Mouse (Mus musculus) myocyte (in vitro differentiated cells): Measurements from ENCODE around the gene Tmem242. TPM values are rescaled to one million over a fixed set of nuclear protein-coding genes. Genes with fewer than 3 reads are reported as not detected.

Experiments
- H3K27me3 ChIP-seq: one replicate; pipeline ENCODE4 v1.6.1; 2011; ENCODE audit not compliant: control insufficient read depth, insufficient read depth, insufficient read length
- H3K36me3 ChIP-seq: one replicate; pipeline ENCODE4 v1.6.1; 2011; ENCODE audit not compliant: control insufficient read depth, insufficient read depth
- H3K4me2 ChIP-seq: one replicate; pipeline ENCODE4 v1.6.1; 2011; ENCODE audit warnings: low read depth, control low read depth
- H3K4me3 ChIP-seq: one replicate; pipeline ENCODE4 v1.5.1; 2011; ENCODE audit warnings: mild to moderate bottlenecking, control low read depth, moderate library complexity
- H3K79me2 ChIP-seq: one replicate; pipeline ENCODE4 v1.6.1; 2011; ENCODE audit not compliant: control insufficient read depth, insufficient read depth
- H3ac ChIP-seq: one replicate; pipeline ENCODE4 v1.6.1; 2011; ENCODE audit not compliant: control insufficient read depth, insufficient read length
- CEBPB ChIP-seq: IDR thresholded peaks from 2 replicates; pipeline ENCODE4 v1.6.1; 2011; ENCODE audit warnings: mild to moderate bottlenecking, moderate library complexity; ENCODE audit not compliant: poor library complexity, insufficient read depth, severe bottlenecking
- E2F4 ChIP-seq: IDR thresholded peaks from one replicate; pipeline ENCODE4 v1.6.1; 2011; ENCODE audit warnings: mild to moderate bottlenecking, control low read depth, moderate library complexity; ENCODE audit not compliant: insufficient read depth
- MAX ChIP-seq: IDR thresholded peaks from one replicate; pipeline ENCODE4 v1.6.1; 2011; ENCODE audit warnings: low read depth, mild to moderate bottlenecking, control low read depth
- MYOD1 ChIP-seq, 3 experiments: IDR thresholded peaks; one replicate each; pipeline ENCODE4 v1.6.1; 2011; ENCODE audit warnings: control low read depth in 2 of 3, low read depth in 2 of 3, mild to moderate bottlenecking in 2 of 3, moderate library complexity in 1 of 3; ENCODE audit not compliant: insufficient read length in 2 of 3, control insufficient read depth in 1 of 3
- MYOG ChIP-seq, 3 experiments: IDR thresholded peaks; one replicate each; pipeline ENCODE4 v1.6.1; 2011; ENCODE audit warnings: control low read depth in 2 of 3, low read depth in 2 of 3, mild to moderate bottlenecking in 2 of 3; ENCODE audit not compliant: insufficient read length in 2 of 3, control insufficient read depth in 1 of 3, insufficient read depth in 1 of 3
- POLR2A ChIP-seq: IDR thresholded peaks from one replicate; pipeline ENCODE4 v1.6.1; 2011; ENCODE audit warnings: low read depth, mild to moderate bottlenecking, control low read depth, moderate library complexity; ENCODE audit not compliant: insufficient read length
- POLR2AphosphoS2 ChIP-seq: IDR thresholded peaks from one replicate; pipeline ENCODE4 v1.6.1; 2011; ENCODE audit warnings: low read depth, control low read depth; ENCODE audit not compliant: insufficient read length
- REST ChIP-seq: IDR thresholded peaks from one replicate; pipeline ENCODE4 v1.6.1; 2011; ENCODE audit warnings: mild to moderate bottlenecking, control low read depth, moderate library complexity; ENCODE audit not compliant: insufficient read depth, insufficient read length
- SRF ChIP-seq: IDR thresholded peaks from one replicate; pipeline ENCODE4 v1.6.1; 2011; ENCODE audit warnings: low read depth; ENCODE audit not compliant: control insufficient read depth, insufficient read length
- TCF12 ChIP-seq: IDR thresholded peaks from one replicate; pipeline ENCODE4 v1.6.1; 2011; ENCODE audit warnings: mild to moderate bottlenecking, control low read depth; ENCODE audit not compliant: poor library complexity, insufficient read depth, severe bottlenecking
- TCF3 ChIP-seq: IDR thresholded peaks from one replicate; pipeline ENCODE4 v1.6.1; 2011; ENCODE audit warnings: low read depth, control low read depth; ENCODE audit not compliant: insufficient read length
- USF1 ChIP-seq: IDR thresholded peaks from one replicate; pipeline ENCODE4 v1.6.1; 2011; ENCODE audit warnings: low read depth, mild to moderate bottlenecking, control low read depth, moderate library complexity
- polyA plus RNA-seq: library from polyadenylated mRNA; unstranded; fragments of >200 nt; fragmentation: generic; extraction: Trizol; gene quantifications from one replicate; pipeline ENCODE4 v1.2.1, GENCODE M21; 2012; ENCODE audit warnings: missing spikeins

The Tmem242 gene
- polyA plus RNA-seq, 1 experiment: 80.9 TPM

DNA sequence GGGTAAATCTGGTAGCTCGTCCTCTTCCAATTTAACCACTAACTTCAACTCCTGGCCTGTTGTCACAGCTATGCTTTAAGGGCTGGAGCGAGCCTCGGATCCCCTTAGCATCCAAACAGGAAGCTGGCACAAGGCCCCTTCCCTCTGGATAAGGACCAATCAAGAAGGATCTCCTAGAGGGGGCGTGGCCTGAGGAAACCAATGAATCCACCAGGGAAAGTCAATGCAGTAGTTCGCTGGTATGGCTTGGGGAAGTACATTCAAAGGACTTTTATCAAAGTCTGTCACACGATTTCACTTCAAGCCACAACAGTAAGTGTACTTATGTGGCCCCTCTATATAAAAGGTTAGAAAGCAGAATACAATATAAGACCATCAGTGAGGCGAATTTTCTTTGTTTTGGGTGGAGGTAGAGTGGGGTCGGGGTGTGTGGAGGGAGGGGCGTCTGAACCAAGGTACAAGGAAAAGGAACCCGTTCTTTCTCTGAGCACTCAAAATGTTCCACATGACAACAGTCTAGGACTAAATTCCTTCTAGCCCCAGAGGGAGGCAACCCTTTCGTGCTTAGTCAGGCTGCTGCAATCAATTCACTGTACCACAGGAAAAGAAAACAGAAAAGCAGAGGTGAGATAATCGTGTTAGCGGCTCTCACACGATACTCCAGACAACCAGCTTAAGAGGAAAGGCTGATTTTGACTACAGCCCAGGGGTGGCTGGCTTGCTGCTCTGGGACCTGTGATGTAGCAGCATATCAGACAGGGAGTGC lies 36.1 kb upstream of the Tmem242 start:
- Histone ChIP-seq H3K4me2 (no peak overlapping the region), H3K79me2 (no peaks in the 10 kb centered on the region), H3K4me3 (no peak overlapping the region), H3K36me3 (no peaks in the 10 kb centered on the region), H3ac (no peak overlapping the region), H3K27me3 (peaks cover 38% of the 10 kb centered on the region)
- TF ChIP-seq MYOD1 (IDR thresholded peaks at IDR 0.05; ENCODE audit: control insufficient read depth in 1 of 3, insufficient read length in 2 of 3, low read depth in 2 of 3): no peak
- TF ChIP-seq MYOG (IDR thresholded peaks at IDR 0.05; ENCODE audit: control insufficient read depth in 1 of 3, insufficient read depth in 1 of 3, insufficient read length in 2 of 3, low read depth in 2 of 3): no peak
- TF ChIP-seq TCF12: no peak
- no peak for TF ChIP-seq POLR2A
- no peak for TF ChIP-seq E2F4
- TF ChIP-seq REST: no peak

DNA sequence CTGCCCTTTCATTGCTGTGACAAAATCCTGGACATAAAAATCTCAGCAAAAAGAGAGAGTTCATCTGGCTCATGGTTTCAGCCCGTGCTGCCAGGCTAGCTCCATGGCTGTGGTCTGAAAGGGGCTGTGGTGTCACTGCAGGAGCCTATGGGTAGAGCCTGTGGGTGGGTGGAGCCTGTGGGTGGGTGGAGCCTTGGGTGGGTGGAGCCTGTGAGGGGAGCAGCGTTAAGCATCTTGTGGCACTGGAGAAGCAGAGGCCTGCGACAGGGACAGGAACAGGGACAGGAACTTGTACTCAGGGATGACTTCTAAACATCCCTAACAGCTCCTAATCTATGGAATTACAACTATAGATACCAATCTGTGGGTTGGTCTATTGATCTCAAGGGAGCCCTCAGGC lies 32.2 kb upstream of the Tmem242 start:
- H3K36me3 ChIP-seq: no peaks in the 10 kb centered on the region
- H3K4me2 ChIP-seq: no peak overlapping the region
- no peak for TF ChIP-seq SRF
- no peak for TF ChIP-seq E2F4
- TF ChIP-seq POLR2A: no peak
- no peak for TF ChIP-seq USF1
- TF ChIP-seq MYOG (IDR thresholded peaks at IDR 0.05; ENCODE audit: control insufficient read depth in 1 of 3, insufficient read depth in 1 of 3, insufficient read length in 2 of 3, low read depth in 2 of 3): no peak
- no peak for TF ChIP-seq POLR2AphosphoS2
- no peak for TF ChIP-seq TCF12
- TF ChIP-seq TCF3: no peak
- TF ChIP-seq CEBPB: no peak
- TF ChIP-seq MAX: no peak
- TF ChIP-seq MYOD1 (IDR thresholded peaks at IDR 0.05; ENCODE audit: control insufficient read depth in 1 of 3, insufficient read length in 2 of 3, low read depth in 2 of 3): no peak
- TF ChIP-seq REST: no peak
- H3K27me3 ChIP-seq: peaks cover 46% of the 10 kb centered on the region
- H3ac ChIP-seq: no peak overlapping the region
- no peak overlapping the region for H3K4me3 ChIP-seq
- H3K79me2 ChIP-seq: no peaks in the 10 kb centered on the region

DNA sequence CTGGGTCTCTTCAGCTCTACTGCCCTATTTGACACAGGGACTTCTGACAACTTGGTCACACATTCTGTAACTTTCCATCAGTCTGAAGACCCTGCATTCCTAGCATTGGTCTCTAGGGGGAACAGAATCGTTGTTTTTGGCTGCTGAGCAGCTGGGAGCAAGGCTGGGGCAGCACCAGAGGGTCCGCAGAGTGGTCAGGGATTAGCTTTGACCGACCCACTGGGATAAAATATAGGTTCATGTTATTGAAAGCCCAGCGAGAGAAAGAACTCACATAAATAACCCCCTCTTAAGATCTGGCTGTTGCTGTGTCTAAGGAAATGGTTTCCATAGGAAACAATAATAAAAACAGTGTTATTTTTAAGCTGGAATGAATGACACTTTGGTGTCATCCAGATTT lies 27.1 kb upstream of the Tmem242 start:
- TF ChIP-seq MAX (no peak), USF1 (no peak), CEBPB (no peak), TCF12 (no peak)
- Histone ChIP-seq H3K36me3 (no peaks in the 10 kb centered on the region), H3K4me2 (no peak overlapping the region), H3ac (no peak overlapping the region), H3K79me2 (no peaks in the 10 kb centered on the region), H3K27me3 (peaks cover 32% of the 10 kb centered on the region), H3K4me3 (no peak overlapping the region)

DNA sequence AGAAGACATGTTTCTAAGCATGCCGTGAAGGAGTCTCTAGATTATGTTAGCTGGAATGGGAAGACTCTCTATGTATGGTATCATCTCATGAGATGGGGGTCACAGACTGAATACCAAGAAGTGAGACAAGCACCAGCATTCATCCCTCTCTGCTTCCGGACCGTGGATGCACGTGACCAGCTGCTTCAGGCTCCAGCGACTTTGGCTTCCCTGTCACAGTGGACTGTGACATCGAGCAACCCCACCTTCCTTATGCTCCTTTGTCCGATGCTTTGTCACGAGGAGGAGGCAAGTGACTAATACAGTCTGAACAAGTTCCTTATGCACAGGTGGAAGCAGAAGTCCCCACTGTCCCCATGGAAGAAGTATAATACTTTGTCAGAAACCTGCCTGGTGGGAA lies 26.7 kb upstream of the Tmem242 start:
- peaks cover 31% of the 10 kb centered on the region for H3K27me3 ChIP-seq
- H3K79me2 ChIP-seq: no peaks in the 10 kb centered on the region
- no peak overlapping the region for H3K4me2 ChIP-seq
- no peak overlapping the region for H3ac ChIP-seq
- TF ChIP-seq MAX: no peak
- TF ChIP-seq TCF3: no peak
- no peak for TF ChIP-seq MYOD1 (IDR thresholded peaks at IDR 0.05; ENCODE audit: control insufficient read depth in 1 of 3, insufficient read length in 2 of 3, low read depth in 2 of 3)
- TF ChIP-seq CEBPB: no peak
- no peak for TF ChIP-seq POLR2A
- no peak for TF ChIP-seq POLR2AphosphoS2
- no peaks in the 10 kb centered on the region for H3K36me3 ChIP-seq
- no peak overlapping the region for H3K4me3 ChIP-seq

DNA sequence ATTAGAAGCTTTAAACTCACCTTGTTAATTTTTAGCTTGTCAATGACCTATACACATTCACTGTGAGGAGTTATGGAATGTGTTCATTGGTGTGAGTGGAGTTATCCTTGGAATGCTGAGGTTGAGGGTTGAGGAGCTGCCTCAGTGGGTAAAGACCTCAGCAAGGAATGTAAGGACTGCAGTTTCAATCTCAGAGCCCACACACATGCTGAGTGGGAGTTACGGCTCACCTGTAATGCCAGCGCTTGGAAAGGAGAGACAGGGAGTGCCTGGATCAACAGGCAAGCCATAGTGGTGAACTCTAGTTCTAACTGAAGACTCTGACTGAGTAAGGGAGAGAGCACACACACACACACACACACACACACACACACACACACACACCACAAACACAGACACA lies 23.9 kb upstream of the Tmem242 start:
- TF ChIP-seq POLR2A (no peak), TCF12 (no peak), MYOD1 (IDR thresholded peaks at IDR 0.05; ENCODE audit: control insufficient read depth in 1 of 3, insufficient read length in 2 of 3, low read depth in 2 of 3) (no peak), USF1 (no peak), MYOG (IDR thresholded peaks at IDR 0.05; ENCODE audit: control insufficient read depth in 1 of 3, insufficient read depth in 1 of 3, insufficient read length in 2 of 3, low read depth in 2 of 3) (no peak), E2F4 (no peak), POLR2AphosphoS2 (no peak), REST (no peak), MAX (no peak), TCF3 (no peak), CEBPB (no peak), SRF (no peak)
- no peaks in the 10 kb centered on the region for H3K79me2 ChIP-seq
- H3ac ChIP-seq: no peak overlapping the region
- H3K4me3 ChIP-seq: no peak overlapping the region
- H3K4me2 ChIP-seq: no peak overlapping the region
- no peaks in the 10 kb centered on the region for H3K36me3 ChIP-seq
- peaks cover 19% of the 10 kb centered on the region for H3K27me3 ChIP-seq
